Mouse (Mus musculus): ENCODE data around the gene Myrip.

DNA sequence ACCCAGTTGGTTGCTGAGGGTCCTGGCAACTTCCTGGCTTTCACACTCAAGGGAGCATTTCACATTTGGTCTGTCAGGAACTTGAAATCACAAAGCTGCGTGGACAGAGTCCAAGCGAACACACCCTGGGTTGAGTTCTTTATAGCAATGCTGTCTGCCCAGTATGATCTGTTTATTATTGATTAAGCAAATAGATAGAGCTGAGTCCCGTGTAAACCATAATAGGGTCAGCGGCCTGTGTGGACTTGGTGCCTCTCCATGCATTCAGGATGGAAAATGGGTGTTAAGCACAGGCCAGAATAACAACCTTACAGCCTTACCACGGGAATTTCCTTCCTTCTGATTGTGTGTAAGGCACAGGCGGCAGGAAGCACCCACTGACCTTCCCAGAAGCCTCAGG is 49.0 kb downstream of the Myrip start:
- no peak for TF ChIP-seq CTCF (conservative IDR thresholded peaks at IDR 0.05; ENCODE audit: insufficient read depth, insufficient read length, low read depth, low read length)
- TF ChIP-seq POLR2A (IDR thresholded peaks at IDR 0.05; ENCODE audit: low read depth, low read length): no peak
